Mouse (Mus musculus) intestine, embryonic 15.5 days (tissue): ENCODE results near the gene Olfr317. TPM values are rescaled to one million over a fixed set of nuclear protein-coding genes. Genes with fewer than 3 reads are reported as not detected.

Experiments used
- ATAC-seq: fragments of 200-750 bp; cut with Nextera tagmentation; 2 replicates; pipeline ENCODE4 v1.8.0; 2017; ENCODE audit warnings: moderate TSS enrichment, moderate library complexity
- H3K27ac ChIP-seq: fragments of 300-500 bp; sonication (generic); 2 replicates; pipeline ENCODE4 v1.5.1; 2015; ENCODE audit warnings: mild to moderate bottlenecking, inconsistent platforms
- H3K27me3 ChIP-seq: fragments of 300-500 bp; sonication (generic); replicated peaks from 2 replicates; pipeline ENCODE4 v1.6.1; 2015; ENCODE audit warnings: inconsistent platforms
- H3K36me3 ChIP-seq: fragments of 300-500 bp; sonication (generic); 2 replicates; pipeline ENCODE4 v1.6.1; 2015; ENCODE audit warnings: inconsistent platforms
- H3K4me1 ChIP-seq: fragments of 300-500 bp; sonication (generic); replicated peaks from 2 replicates; pipeline ENCODE4 v1.6.1; 2015; ENCODE audit warnings: inconsistent platforms
- H3K4me2 ChIP-seq: fragments of 300-500 bp; sonication (generic); replicated peaks from 2 replicates; pipeline ENCODE4 v1.6.1; 2015; ENCODE audit warnings: mild to moderate bottlenecking, inconsistent platforms
- H3K4me3 ChIP-seq: fragments of 300-500 bp; sonication (generic); replicated peaks from 2 replicates; pipeline ENCODE4 v1.5.1; 2015; ENCODE audit warnings: inconsistent platforms
- H3K9ac ChIP-seq: fragments of 300-500 bp; sonication (generic); 2 replicates; pipeline ENCODE4 v1.6.1; 2015; ENCODE audit warnings: inconsistent platforms
- H3K9me3 ChIP-seq: fragments of 300-500 bp; sonication (generic); 2 replicates; pipeline ENCODE4 v1.6.1; 2016; ENCODE audit warnings: inconsistent platforms
- WGBS: fragments of 180-500 bp; shearing (Covaris S2); methylation state at CpG from one replicate; pipeline ENCODE4 v1.1.7; 2015; 5-methylcytosine and 5-hydroxymethylcytosine counted together
- polyA plus RNA-seq: library from polyadenylated mRNA; unstranded; fragments of >200 nt; fragmentation: Nextera tagmentation; extraction: Ambion mirVana; gene quantifications from 2 replicates; pipeline ENCODE4 v1.2.1, GENCODE M21; 2015

Olfr317 gene
- polyA plus RNA-seq, 1 experiment from 2014 or later = not detected

GRCm38 (mm10) chr11:58709086-58709485, 29.9 kb downstream of the Olfr317 start:
- Histone ChIP-seq H3K4me2 (no peak overlapping the region), H3K9me3 (no peaks in the 10 kb centered on the region), H3K27me3 (no peaks in the 10 kb centered on the region), H3K27ac (no peak overlapping the region), H3K9ac (no peak overlapping the region), H3K4me1 (no peaks in the 10 kb centered on the region), H3K4me3 (no peak overlapping the region), H3K36me3 (no peaks in the 10 kb centered on the region)
- WGBS = 82% methylated on average over 11 of the region's 11 CpGs
- no peak for ATAC-seq

DNA sequence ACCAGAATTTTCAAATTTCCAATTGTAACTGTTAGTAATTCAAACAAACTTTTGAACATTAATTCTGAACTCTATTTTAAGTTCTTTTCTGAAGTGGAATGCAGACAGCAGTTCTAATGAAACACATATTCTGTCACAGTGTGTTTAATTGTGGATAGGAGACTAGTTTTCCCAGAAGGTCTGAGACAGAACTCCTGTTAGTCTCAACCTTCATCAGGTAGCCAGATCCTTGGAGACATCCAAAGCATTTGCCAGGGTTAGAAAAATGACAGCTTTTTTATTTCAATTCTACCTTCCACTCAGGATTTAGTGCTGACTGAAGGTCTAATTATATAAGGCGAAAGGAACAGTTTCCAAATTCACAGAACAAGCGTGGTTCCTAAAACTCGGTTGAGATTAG, 40.1 kb downstream of the Olfr317 start, which contains the start of gene Olfr319:
Olfr319 (plus strand) TSS at position 301 of the 400 bp plus-strand sequence.
- H3K27ac ChIP-seq = no peak within 1 kb of the TSS
- no peaks in the 10 kb centered on the region for H3K27me3 ChIP-seq
- no peaks in the 10 kb centered on the region for H3K36me3 ChIP-seq
- H3K9me3 ChIP-seq = no peaks in the 10 kb centered on the region
- no peak for ATAC-seq
- no peaks in the 10 kb centered on the region for H3K4me1 ChIP-seq
- no peak within 1 kb of the TSS for H3K9ac ChIP-seq
- no peak within 1 kb of the TSS for H3K4me2 ChIP-seq
- no peak within 1 kb of the TSS for H3K4me3 ChIP-seq
- WGBS = 90% methylated on average over 3 of the region's 3 CpGs

Other genes starting within 250 kb of the Olfr317 start
- gene Olfr332, start 246.7 kb downstream of the Olfr317 start, polyA plus RNA-seq = not detected in 2 replicates
- gene Olfr331, start 236.6 kb downstream of the Olfr317 start, polyA plus RNA-seq = not detected in 2 replicates
- gene Olfr330, start 204.4 kb downstream of the Olfr317 start, polyA plus RNA-seq = not detected in 2 replicates
- gene Olfr329-ps, start 192.8 kb downstream of the Olfr317 start, polyA plus RNA-seq = not detected in 2 replicates
- 0.05 TPM in 1 of 2 replicates, not detected in the other for gene Olfr328, start 183.6 kb downstream of the Olfr317 start, polyA plus RNA-seq
- gene Olfr224, start 168.7 kb downstream of the Olfr317 start, polyA plus RNA-seq = not detected in 2 replicates
- gene Olfr325, start 161.5 kb downstream of the Olfr317 start, polyA plus RNA-seq = not detected in 2 replicates
- not detected in 2 replicates for gene Olfr324, start 144.1 kb downstream of the Olfr317 start, polyA plus RNA-seq
- gene 2210407C18Rik, start 123.1 kb downstream of the Olfr317 start, polyA plus RNA-seq = 0.19 TPM in 1 of 2 replicates, not detected in the other
- gene Olfr323, start 108.7 kb downstream of the Olfr317 start, polyA plus RNA-seq = not detected in 2 replicates
- 0.16 and 0.23 TPM in 2 replicates for gene Trim58, start 98.7 kb downstream of the Olfr317 start, polyA plus RNA-seq
- not detected in 2 replicates for gene Olfr322, start 80.4 kb downstream of the Olfr317 start, polyA plus RNA-seq
- gene Olfr320, start 58.1 kb downstream of the Olfr317 start, polyA plus RNA-seq = not detected in 2 replicates
- not detected in 2 replicates for gene Olfr319, start 40.0 kb downstream of the Olfr317 start, polyA plus RNA-seq
- not detected in 2 replicates for gene Olfr318, start 15.2 kb downstream of the Olfr317 start, polyA plus RNA-seq
- not detected in 2 replicates for gene Olfr316, start 13.5 kb upstream of the Olfr317 start, polyA plus RNA-seq
- not detected in 2 replicates for gene Olfr315, start 34.0 kb upstream of the Olfr317 start, polyA plus RNA-seq
- not detected in 2 replicates for gene Olfr314, start 43.7 kb upstream of the Olfr317 start, polyA plus RNA-seq
- 16.8 and 17.2 TPM in 2 replicates for gene Fam183b, start 62.7 kb upstream of the Olfr317 start, polyA plus RNA-seq
- not detected in 2 replicates for gene Olfr313, start 75.8 kb upstream of the Olfr317 start, polyA plus RNA-seq
- not detected in 2 replicates for gene Olfr312, start 90.0 kb upstream of the Olfr317 start, polyA plus RNA-seq
- gene Olfr311, start 100.0 kb upstream of the Olfr317 start, polyA plus RNA-seq = not detected in 2 replicates
- 5.4 and 6.1 TPM in 2 replicates for gene Gm12258, start 107.9 kb upstream of the Olfr317 start, polyA plus RNA-seq
- gene 2810021J22Rik, start 128.0 kb upstream of the Olfr317 start, polyA plus RNA-seq = 6.1 and 7.3 TPM in 2 replicates
- 3.7 and 4.6 TPM in 2 replicates for gene Zfp39, start 165.0 kb upstream of the Olfr317 start, polyA plus RNA-seq
- 0.27 and 0.34 TPM in 2 replicates for gene Btnl10, start 178.7 kb upstream of the Olfr317 start, polyA plus RNA-seq
- gene Rnf187, start 199.7 kb upstream of the Olfr317 start, polyA plus RNA-seq = 201 and 207 TPM in 2 replicates
- 39.9 and 40.0 TPM in 2 replicates for gene Hist3h2ba, start 209.7 kb upstream of the Olfr317 start, polyA plus RNA-seq
- gene Hist3h2a, start 215.5 kb upstream of the Olfr317 start, polyA plus RNA-seq = 27.2 and 28.3 TPM in 2 replicates
- gene Trim17, start 215.5 kb upstream of the Olfr317 start, polyA plus RNA-seq = 0.16 and 0.35 TPM in 2 replicates
- 16.0 and 17.0 TPM in 2 replicates for gene Trim11, start 238.9 kb upstream of the Olfr317 start, polyA plus RNA-seq